Mouse (Mus musculus) midbrain, embryonic 13.5 days (tissue): Measurements from ENCODE around the gene Mtx3. TPM values are rescaled to one million over a fixed set of nuclear protein-coding genes. Genes with fewer than 3 reads are reported as not detected.

ENCODE experiments used
- ATAC-seq: fragments of 200-750 bp; cut with Nextera tagmentation; 2 replicates; pipeline ENCODE4 v1.8.0; 2017; ENCODE audit warnings: mild to moderate bottlenecking, moderate TSS enrichment, moderate library complexity
- H3K27ac ChIP-seq: fragments of 300-500 bp; sonication (generic); 2 replicates; pipeline ENCODE4 v1.5.1; 2015; ENCODE audit warnings: inconsistent platforms, mild to moderate bottlenecking, moderate library complexity
- H3K27me3 ChIP-seq: fragments of 300-500 bp; sonication (generic); 2 replicates; pipeline ENCODE4 v1.6.1; 2015; ENCODE audit warnings: mild to moderate bottlenecking, inconsistent platforms
- H3K36me3 ChIP-seq: fragments of 300-500 bp; sonication (generic); 2 replicates; pipeline ENCODE4 v1.6.1; 2015; ENCODE audit warnings: mild to moderate bottlenecking, inconsistent platforms
- H3K4me1 ChIP-seq: fragments of 300-500 bp; sonication (generic); replicated peaks from 2 replicates; pipeline ENCODE4 v1.6.1; 2015; ENCODE audit warnings: inconsistent platforms
- H3K4me2 ChIP-seq: fragments of 300-500 bp; sonication (generic); replicated peaks from 2 replicates; pipeline ENCODE4 v1.6.1; 2015; ENCODE audit warnings: moderate library complexity, mild to moderate bottlenecking, inconsistent platforms
- H3K4me3 ChIP-seq: fragments of 300-500 bp; sonication (generic); replicated peaks from 2 replicates; pipeline ENCODE4 v1.5.1; 2015; ENCODE audit warnings: mild to moderate bottlenecking, inconsistent platforms
- H3K9ac ChIP-seq: fragments of 300-500 bp; sonication (generic); replicated peaks from 2 replicates; pipeline ENCODE4 v1.6.1; 2015; ENCODE audit warnings: mild to moderate bottlenecking, inconsistent platforms
- H3K9me3 ChIP-seq: fragments of 300-500 bp; sonication (generic); 2 replicates; pipeline ENCODE4 v1.6.1; 2016; ENCODE audit warnings: mild to moderate bottlenecking, inconsistent platforms
- WGBS: fragments of 180-500 bp; shearing (Covaris S2); methylation state at CpG from one replicate; pipeline ENCODE4 v1.1.7; 2015; 5-methylcytosine and 5-hydroxymethylcytosine counted together
- polyA plus RNA-seq: library from polyadenylated mRNA; unstranded; fragments of >200 nt; fragmentation: Nextera tagmentation; extraction: Ambion mirVana; gene quantifications from 2 replicates; pipeline ENCODE4 v1.2.1, GENCODE M21; 2015

The Mtx3 gene
- polyA plus RNA-seq, 1 experiment from 2014 or later = 4.2 TPM

DNA sequence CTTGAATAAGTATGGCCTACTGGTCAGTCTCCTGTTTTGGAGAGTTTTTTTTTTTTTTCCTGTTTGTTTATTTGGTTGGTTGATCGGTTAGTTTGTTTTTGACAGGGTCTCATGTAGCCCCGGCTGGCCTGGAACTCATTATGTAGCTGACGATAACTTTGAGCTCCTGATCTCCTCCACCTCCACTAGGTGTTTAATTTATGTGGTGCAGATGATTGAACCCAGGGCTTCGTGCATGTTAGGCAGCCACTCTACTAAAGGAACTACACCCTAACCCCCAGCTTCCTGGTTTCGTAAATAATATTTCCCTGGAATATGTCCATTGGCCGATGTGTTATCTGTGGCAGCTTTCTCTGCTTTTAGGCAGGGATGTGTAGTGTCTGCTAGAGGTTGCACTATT, 54.5 kb downstream of the Mtx3 start:
- no peak overlapping the region for H3K4me2 ChIP-seq
- H3K27me3 ChIP-seq = no peaks in the 10 kb centered on the region
- ATAC-seq = no peak
- no peaks in the 10 kb centered on the region for H3K9me3 ChIP-seq
- H3K4me1 ChIP-seq = no peaks in the 10 kb centered on the region
- H3K27ac ChIP-seq = no peak overlapping the region
- H3K4me3 ChIP-seq = no peak overlapping the region
- no peaks in the 10 kb centered on the region for H3K36me3 ChIP-seq
- 94% methylated on average over 6 of the region's 6 CpGs for WGBS
- no peak overlapping the region for H3K9ac ChIP-seq

DNA sequence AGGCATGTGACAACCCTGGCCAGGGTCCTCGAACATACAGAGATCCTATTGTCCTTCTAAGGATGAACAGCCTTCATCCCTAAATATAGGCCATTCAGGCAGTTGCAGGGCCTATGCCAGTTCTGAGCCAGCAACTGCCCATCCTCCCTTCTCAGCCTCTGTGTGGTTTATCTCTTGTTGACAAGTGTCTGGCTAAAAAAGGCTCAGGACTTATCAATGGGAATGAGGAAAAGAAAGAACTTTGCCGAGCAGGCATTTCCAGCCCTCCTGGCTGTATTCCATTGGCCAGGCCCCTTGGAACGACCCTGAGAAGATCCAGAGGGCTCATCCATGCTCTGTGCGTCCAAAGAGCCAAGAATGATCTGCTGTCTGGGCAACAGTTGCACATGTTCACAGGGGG, 58.7 kb downstream of the Mtx3 start:
- Histone ChIP-seq H3K4me1 (no peaks in the 10 kb centered on the region), H3K9me3 (no peaks in the 10 kb centered on the region), H3K9ac (no peak overlapping the region), H3K27me3 (no peaks in the 10 kb centered on the region), H3K4me3 (no peak overlapping the region), H3K27ac (no peak overlapping the region), H3K36me3 (no peaks in the 10 kb centered on the region), H3K4me2 (no peak overlapping the region)
- WGBS = 69% methylated on average over 4 of the region's 4 CpGs
- no peak for ATAC-seq

- ATAC-seq = no peak
- Histone ChIP-seq H3K9ac (no peak overlapping the region), H3K27me3 (no peaks in the 10 kb centered on the region), H3K27ac (no peak overlapping the region), H3K36me3 (no peaks in the 10 kb centered on the region), H3K9me3 (no peaks in the 10 kb centered on the region), H3K4me1 (no peaks in the 10 kb centered on the region), H3K4me2 (no peak overlapping the region), H3K4me3 (no peak overlapping the region)
- WGBS = 86% methylated on average over 5 of the region's 5 CpGs
Observed at GRCm38 (mm10) chr13:92905944-92906343, 61.4 kb downstream of the Mtx3 start.

DNA sequence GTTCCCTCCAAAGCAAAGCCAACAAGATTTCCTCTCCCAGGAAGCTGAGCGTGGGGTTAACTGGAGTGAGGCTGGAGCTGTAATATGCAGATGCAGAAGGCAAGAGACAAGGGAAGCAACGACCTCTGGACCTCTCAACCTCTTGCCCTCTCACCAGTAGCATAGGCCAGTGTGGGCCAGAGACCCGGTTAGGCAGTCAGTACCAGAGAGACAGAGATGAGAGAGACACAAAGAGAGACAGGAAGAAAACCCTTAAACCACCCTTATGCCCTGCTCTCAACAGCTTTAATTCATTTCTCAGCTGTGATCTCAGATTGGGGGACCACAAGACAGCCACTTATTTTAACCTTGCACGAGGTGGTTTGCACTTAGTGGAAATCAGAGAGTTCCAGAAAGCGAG, 62.8 kb downstream of the Mtx3 start:
- 60% methylated on average over 5 of the region's 5 CpGs for WGBS

More for the DNA sequence above, 62.8 kb downstream of the Mtx3 start:
- H3K36me3 ChIP-seq = no peaks in the 10 kb centered on the region
- H3K4me3 ChIP-seq = no peak overlapping the region
- no peaks in the 10 kb centered on the region for H3K27me3 ChIP-seq
- no peak overlapping the region for H3K27ac ChIP-seq
- no peak overlapping the region for H3K4me2 ChIP-seq
- no peaks in the 10 kb centered on the region for H3K9me3 ChIP-seq
- no peak overlapping the region for H3K9ac ChIP-seq
- H3K4me1 ChIP-seq = no peaks in the 10 kb centered on the region
- no peak for ATAC-seq

Other genes with a start within 250 kb of the Mtx3 start
- gene Serinc5, start 233.7 kb upstream of the Mtx3 start, polyA plus RNA-seq = 12.5 and 14.1 TPM in 2 replicates
- 2.8 TPM in 2 replicates for gene Thbs4, start 49.9 kb upstream of the Mtx3 start, polyA plus RNA-seq